Mouse (Mus musculus): Measurements from ENCODE around the gene Zdhhc18.
"Not testable (repeated sequence)": the region's sequence is repeated elsewhere in the genome, so short reads cannot be mapped to it uniquely, and the experiment has no call there.

The Zdhhc18 gene

GRCm38 (mm10) chr4:133665118-133665517 lies 15.2 kb upstream of the Zdhhc18 start:
- no peak for DNase-seq (ENCODE audit: extremely low read depth, low read depth)

GRCm38 (mm10) chr4:133662945-133663344 lies 13.0 kb upstream of the Zdhhc18 start:
- DNase-seq (ENCODE audit: extremely low read depth, low read depth), result no peak

- DNase-seq (ENCODE audit: extremely low read depth, low read depth), result no peak
These were observed 12.5 kb upstream of the Zdhhc18 start for GRCm38 (mm10) chr4:133662421-133662820.

GRCm38 (mm10) chr4:133660193-133661155 lies 10.5 kb upstream of the Zdhhc18 start:
- DNase-seq (ENCODE audit: extremely low read depth, low read depth), result no peak

GRCm38 (mm10) chr4:133659497-133660192 lies 9.7 kb upstream of the Zdhhc18 start:
- peak; percentile 73 for DNase-seq (ENCODE audit: extremely low read depth, low read depth)

- DNase-seq (ENCODE audit: extremely low read depth, low read depth), result no peak
These were observed 8.8 kb upstream of the Zdhhc18 start for GRCm38 (mm10) chr4:133658729-133659128.

GRCm38 (mm10) chr4:133657829-133658458 lies 8.0 kb upstream of the Zdhhc18 start:
- DNase-seq (ENCODE audit: extremely low read depth, low read depth), result no peak

GRCm38 (mm10) chr4:133656997-133657396 lies 7.0 kb upstream of the Zdhhc18 start:
- no peak for DNase-seq (ENCODE audit: extremely low read depth, low read depth)

GRCm38 (mm10) chr4:133656294-133656693 lies 6.3 kb upstream of the Zdhhc18 start:
- no peak for DNase-seq (ENCODE audit: extremely low read depth, low read depth)

- DNase-seq (ENCODE audit: extremely low read depth, low read depth), result not testable (repeated sequence)
These were observed 4.1 kb upstream of the Zdhhc18 start for GRCm38 (mm10) chr4:133654070-133654469.

GRCm38 (mm10) chr4:133652746-133653145 lies 2.8 kb upstream of the Zdhhc18 start:
- no peak for DNase-seq (ENCODE audit: extremely low read depth, low read depth)

- no peak for DNase-seq (ENCODE audit: extremely low read depth, low read depth)
These were observed 2.0 kb upstream of the Zdhhc18 start for GRCm38 (mm10) chr4:133651986-133652385.

GRCm38 (mm10) chr4:133651445-133651844 lies 1.5 kb upstream of the Zdhhc18 start:
- DNase-seq (ENCODE audit: extremely low read depth, low read depth), result no peak

- DNase-seq (ENCODE audit: extremely low read depth, low read depth), result not testable (repeated sequence)
These were observed 490 bp downstream of the Zdhhc18 start for GRCm38 (mm10) chr4:133649464-133649863.

- DNase-seq (ENCODE audit: extremely low read depth, low read depth), result no peak
These were observed 4.3 kb downstream of the Zdhhc18 start for GRCm38 (mm10) chr4:133645680-133646079.

- DNase-seq (ENCODE audit: extremely low read depth, low read depth), result no peak
These were observed 4.8 kb downstream of the Zdhhc18 start for GRCm38 (mm10) chr4:133645195-133645594.

- DNase-seq (ENCODE audit: extremely low read depth, low read depth), result no peak
These were observed 15.9 kb downstream of the Zdhhc18 start for GRCm38 (mm10) chr4:133634043-133634410.

- DNase-seq (ENCODE audit: extremely low read depth, low read depth), result peak; percentile 38
These were observed 16.5 kb downstream of the Zdhhc18 start for GRCm38 (mm10) chr4:133633332-133634042.

GRCm38 (mm10) chr4:133632483-133633327 lies 17.2 kb downstream of the Zdhhc18 start:
- DNase-seq (ENCODE audit: extremely low read depth, low read depth), result no peak

GRCm38 (mm10) chr4:133631769-133632411 lies 18.1 kb downstream of the Zdhhc18 start:
- DNase-seq (ENCODE audit: extremely low read depth, low read depth), result no peak

All from MEL-GATA-1-ER (cell line).